Mouse (Mus musculus) olfactory bulb, adult 2 months (tissue): ENCODE results near the gene Lrig2.

Source experiments
- CTCF ChIP-seq: fragments of 200-500 bp; IDR thresholded peaks from 2 replicates; pipeline ENCODE4 v1.5.1; 2012; ENCODE audit warnings: low read depth, mild to moderate bottlenecking, low read length, moderate library complexity; ENCODE audit not compliant: insufficient read depth
- POLR2A ChIP-seq: fragments of 200-500 bp; IDR thresholded peaks from 2 replicates; pipeline ENCODE4 v1.6.1; 2012; ENCODE audit warnings: mild to moderate bottlenecking, low read depth, low read length, moderate library complexity; ENCODE audit not compliant: insufficient read depth

DNA sequence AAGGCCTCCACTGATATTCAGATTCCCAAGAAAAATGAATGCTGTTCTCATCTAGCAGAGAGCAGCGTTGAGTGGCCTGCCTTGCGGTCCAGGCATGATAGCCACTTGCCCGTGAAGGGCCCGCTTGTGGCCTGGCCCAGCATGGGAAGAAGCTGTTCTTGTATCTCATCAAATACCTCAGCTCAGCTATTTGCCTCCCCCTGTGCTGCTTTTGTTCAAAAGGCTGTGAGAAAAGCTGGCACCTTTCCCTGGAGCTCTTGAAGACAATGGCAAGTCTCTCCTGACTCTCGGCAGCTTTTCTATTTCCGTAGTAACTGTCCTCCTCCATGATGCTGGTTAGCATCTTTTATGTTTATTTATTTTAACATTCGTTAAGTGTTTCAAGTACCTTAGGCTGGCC lies 74.1 kb downstream of the Lrig2 start:
- TF ChIP-seq CTCF (no peak), POLR2A (no peak)
